Mouse (Mus musculus) brain, embryonic 14.5 days (tissue): ENCODE measurements around the gene Tmem19.

Experiments used
- CTCF ChIP-seq: fragments of 200-500 bp; IDR thresholded peaks from 2 replicates; pipeline ENCODE4 v1.5.1; 2012; ENCODE audit warnings: inconsistent platforms, mild to moderate bottlenecking, moderate library complexity, borderline replicate concordance; ENCODE audit not compliant: insufficient read depth, insufficient read length; ENCODE audit errors: extremely low read depth
- POLR2A ChIP-seq: fragments of 200-500 bp; IDR thresholded peaks from 2 replicates; pipeline ENCODE4 v1.6.1; 2012; ENCODE audit warnings: mild to moderate bottlenecking, inconsistent platforms, borderline replicate concordance; ENCODE audit not compliant: poor library complexity, insufficient read depth, insufficient read length, severe bottlenecking; ENCODE audit errors: extremely low read depth

- TF ChIP-seq CTCF (no peak), POLR2A (peak; percentile 92)
Observed at GRCm38 (mm10) chr10:115315473-115316171, 46.7 kb downstream of the Tmem19 start, which contains the start of gene Rab21.
